Mouse (Mus musculus) cerebellum, postnatal 36 days (tissue): Measurements from ENCODE around the gene Stat5b.

ENCODE experiments used
- DNase-seq, 2 experiments: peaks; one replicate each; pipeline ENCODE4 v3.0.0; 2021 to 2022; ENCODE audit warnings: mixed read lengths in 2 of 2

Gene Stat5b

GRCm38 (mm10) chr11:100810516-100810915, 40.0 kb downstream of the Stat5b start:
- no peak for DNase-seq

- DNase-seq = no peak
Measured at GRCm38 (mm10) chr11:100806380-100807305, 43.9 kb downstream of the Stat5b start.

- DNase-seq = no peak
Measured at GRCm38 (mm10) chr11:100805535-100805934, 45.0 kb downstream of the Stat5b start.

- DNase-seq = no peak
Measured at GRCm38 (mm10) chr11:100804409-100804808, 46.1 kb downstream of the Stat5b start.

GRCm38 (mm10) chr11:100799426-100799825, 51.1 kb downstream of the Stat5b start:
- DNase-seq = no peak

- DNase-seq = no peak
Measured at GRCm38 (mm10) chr11:100796585-100796984, 53.9 kb downstream of the Stat5b start.

- no peak for DNase-seq
Measured at GRCm38 (mm10) chr11:100795386-100795785, 55.1 kb downstream of the Stat5b start.

- DNase-seq = no peak
Measured at GRCm38 (mm10) chr11:100791457-100792049, 59.0 kb downstream of the Stat5b start.

- DNase-seq = peak; percentile 68 to 73
Measured at GRCm38 (mm10) chr11:100790644-100791043, 59.9 kb downstream of the Stat5b start.

GRCm38 (mm10) chr11:100789702-100790101, 60.8 kb downstream of the Stat5b start:
- DNase-seq = no peak

GRCm38 (mm10) chr11:100785774-100786173, 64.8 kb downstream of the Stat5b start:
- no peak for DNase-seq

- DNase-seq = peak; percentile 50 to 51
Measured at GRCm38 (mm10) chr11:100784286-100784685, 66.2 kb downstream of the Stat5b start.

- DNase-seq = no peak
Measured at GRCm38 (mm10) chr11:100782568-100782967, 68.0 kb downstream of the Stat5b start.

GRCm38 (mm10) chr11:100781763-100782475, 68.6 kb downstream of the Stat5b start:
- DNase-seq = no peak

GRCm38 (mm10) chr11:100780247-100780646, 70.3 kb downstream of the Stat5b start:
- no peak for DNase-seq

GRCm38 (mm10) chr11:100778069-100778468, 72.5 kb downstream of the Stat5b start:
- no peak for DNase-seq

- no peak for DNase-seq
Measured at GRCm38 (mm10) chr11:100775921-100776320, 74.6 kb downstream of the Stat5b start.

GRCm38 (mm10) chr11:100774261-100774660, 76.3 kb downstream of the Stat5b start:
- DNase-seq = no peak

- DNase-seq = peak; percentile 74 to 75
Measured at GRCm38 (mm10) chr11:100770646-100771408, 79.7 kb downstream of the Stat5b start, which contains the start of gene Ghdc. Ghdc (minus strand) TSS chr11:100770957.

- no peak for DNase-seq
Measured at GRCm38 (mm10) chr11:100769980-100770379, 80.5 kb downstream of the Stat5b start.

- no peak for DNase-seq
Measured at GRCm38 (mm10) chr11:100767871-100768270, 82.7 kb downstream of the Stat5b start.

GRCm38 (mm10) chr11:100766726-100767125, 83.8 kb downstream of the Stat5b start:
- DNase-seq = no peak
